Mouse (Mus musculus): ENCODE measurements around the gene Plin3.

Gene Plin3

GRCm38 (mm10) chr17:56298238-56298637 is 5.6 kb upstream of the Plin3 start:
- no peak for DNase-seq

- DNase-seq: no peak
Measured at GRCm38 (mm10) chr17:56296201-56296600, 3.5 kb upstream of the Plin3 start.

DNA sequence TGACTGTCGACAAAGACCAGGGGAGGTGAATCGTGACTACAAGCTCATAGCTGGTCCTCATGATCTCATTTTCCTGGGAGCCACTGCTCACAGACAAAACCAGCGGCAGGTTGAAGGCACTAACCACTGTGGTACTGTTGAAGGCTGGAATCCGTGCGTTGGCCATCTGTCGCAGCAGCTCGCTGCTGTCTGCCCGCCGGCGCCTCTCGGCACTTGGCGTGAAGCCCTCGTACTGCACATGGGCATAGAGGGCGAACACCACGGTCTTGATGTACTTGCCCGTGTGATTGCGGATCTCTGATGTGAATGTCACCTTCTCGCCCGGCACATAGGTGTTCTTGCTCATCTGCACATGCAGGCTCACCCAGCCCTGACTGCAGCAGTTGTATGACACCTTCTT is 1.6 kb upstream of the Plin3 start:
- DNase-seq: peak; percentile 61

- no peak for DNase-seq
Measured at GRCm38 (mm10) chr17:56293291-56293690, 618 bp upstream of the Plin3 start.

- no peak for DNase-seq
Measured at GRCm38 (mm10) chr17:56291826-56292475, 722 bp downstream of the Plin3 start.

DNA sequence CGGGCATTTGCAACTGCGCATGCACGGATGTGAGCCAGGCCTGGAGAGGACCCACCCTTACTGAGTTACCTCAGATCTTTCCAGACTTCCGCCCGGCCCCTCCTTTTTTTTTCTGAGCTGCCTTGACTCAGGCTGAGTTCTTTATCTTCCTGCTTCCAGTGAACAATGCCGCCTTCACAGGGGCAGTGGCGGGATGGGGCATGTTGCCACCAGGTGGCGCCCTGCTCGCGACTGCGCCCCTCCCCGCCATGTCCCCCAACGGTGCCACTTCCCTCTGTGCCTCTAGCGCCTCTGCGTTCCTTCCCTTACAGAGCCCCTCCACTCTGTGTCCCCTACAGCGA is 1.5 kb downstream of the Plin3 start:
- DNase-seq: peak; percentile 68

DNA sequence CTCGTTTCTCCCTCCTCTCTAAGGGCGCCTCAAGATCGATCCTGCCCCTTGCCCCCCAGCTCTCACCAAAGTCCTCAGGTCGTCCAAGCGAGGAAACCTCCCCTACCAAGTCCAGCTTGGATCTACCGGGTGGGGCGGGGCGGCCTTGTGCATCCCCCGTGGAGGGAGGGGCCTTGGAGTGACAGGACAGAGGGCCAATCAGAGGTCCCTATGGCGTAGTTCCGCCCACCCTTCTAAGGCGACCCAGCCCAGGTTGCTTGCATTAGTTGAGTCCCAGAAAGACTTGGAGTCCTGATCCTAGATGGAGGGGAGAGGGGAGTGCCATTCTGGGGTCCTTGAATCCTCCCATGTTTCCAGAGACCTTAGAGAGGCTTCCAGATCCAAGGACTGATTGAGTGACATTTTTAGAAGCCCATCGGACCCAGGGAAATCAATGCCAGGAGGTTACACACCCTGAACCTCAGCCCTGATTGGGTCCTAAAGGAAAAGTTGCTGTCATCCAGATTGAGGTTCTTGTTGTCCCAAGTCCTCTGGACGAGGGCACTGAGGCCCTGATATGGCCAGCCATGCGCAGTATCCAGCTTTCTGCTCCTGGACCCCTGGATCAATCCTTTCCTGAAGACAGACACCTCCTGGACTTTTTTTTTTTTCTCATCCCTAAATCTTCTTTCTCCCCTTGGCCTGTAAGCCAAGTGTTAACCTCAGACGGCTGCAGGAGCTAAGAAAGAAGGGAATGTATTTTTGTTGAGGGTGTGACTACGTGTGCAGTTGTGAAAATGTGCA is 2.1 kb downstream of the Plin3 start:
- DNase-seq: no peak

- DNase-seq: no peak
Measured at GRCm38 (mm10) chr17:56289371-56290331, 3.0 kb downstream of the Plin3 start.

- DNase-seq: no peak
Measured at GRCm38 (mm10) chr17:56288866-56289265, 3.8 kb downstream of the Plin3 start.

- DNase-seq: no peak
Measured at GRCm38 (mm10) chr17:56287830-56288229, 4.8 kb downstream of the Plin3 start.

DNA sequence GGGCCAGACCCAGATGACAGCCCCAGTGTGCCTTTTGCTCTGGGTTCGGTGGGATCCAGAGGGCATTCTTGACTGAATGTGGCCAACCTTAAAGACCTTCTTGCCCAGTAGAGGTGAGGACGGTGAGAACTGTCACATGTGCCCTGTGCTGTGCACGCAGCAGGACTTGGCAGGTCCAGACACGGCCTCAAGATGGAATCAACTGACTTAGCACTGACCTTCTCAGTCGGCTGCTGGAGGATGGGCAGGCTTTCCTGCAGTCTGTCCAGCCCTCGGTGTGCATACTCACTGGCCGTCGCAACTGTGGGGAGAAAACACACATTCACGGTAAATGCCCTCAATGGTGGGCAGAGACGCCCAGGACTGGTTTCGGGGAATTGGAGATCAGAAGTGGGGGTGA is 6.7 kb downstream of the Plin3 start:
- no peak for DNase-seq

DNA sequence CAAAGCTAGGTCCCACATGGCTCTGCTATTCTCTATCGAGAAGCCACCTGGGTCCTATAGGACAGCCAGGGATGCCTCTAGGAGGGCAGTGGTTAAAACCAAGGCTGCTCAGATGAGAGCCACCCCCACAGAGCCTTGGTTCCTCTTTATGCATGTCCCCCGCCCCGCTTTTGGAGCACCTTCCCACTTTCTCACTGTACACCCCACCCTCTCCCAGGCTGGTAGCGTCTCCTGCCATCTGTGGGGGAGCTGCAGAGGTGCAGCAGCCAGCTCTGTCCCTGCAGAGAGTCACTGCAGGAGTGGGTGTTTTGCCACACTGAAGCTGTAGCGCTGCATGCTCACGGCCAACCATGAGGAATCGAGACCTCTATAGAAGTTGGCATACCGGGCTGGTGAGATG is 9.4 kb downstream of the Plin3 start:
- DNase-seq: no peak

DNA sequence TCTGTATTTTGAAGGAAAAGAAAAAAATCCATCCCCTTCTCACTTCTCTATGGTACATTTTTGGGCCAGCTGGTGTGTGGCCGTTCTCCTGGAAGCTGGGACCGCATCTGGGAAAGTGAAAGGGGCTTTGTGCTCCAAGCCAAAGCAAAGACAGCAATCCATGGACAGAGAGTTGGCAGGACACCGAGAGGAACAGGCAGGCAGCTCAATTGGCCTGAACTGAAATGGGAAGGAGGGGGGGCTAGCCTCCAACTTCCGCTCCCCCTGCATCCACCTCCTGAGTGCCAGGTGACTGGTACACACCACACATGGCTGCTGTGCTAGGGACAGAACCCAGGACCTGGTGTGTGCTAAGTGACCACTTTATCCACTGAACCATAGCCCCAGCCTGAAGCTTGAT is 9.9 kb downstream of the Plin3 start:
- no peak for DNase-seq

- no peak for DNase-seq
Measured at GRCm38 (mm10) chr17:56281193-56281592, 11.5 kb downstream of the Plin3 start.

GRCm38 (mm10) chr17:56279481-56280155 is 13.1 kb downstream of the Plin3 start:
- no peak for DNase-seq

GRCm38 (mm10) chr17:56278340-56278739 is 14.3 kb downstream of the Plin3 start:
- DNase-seq: no peak

DNA sequence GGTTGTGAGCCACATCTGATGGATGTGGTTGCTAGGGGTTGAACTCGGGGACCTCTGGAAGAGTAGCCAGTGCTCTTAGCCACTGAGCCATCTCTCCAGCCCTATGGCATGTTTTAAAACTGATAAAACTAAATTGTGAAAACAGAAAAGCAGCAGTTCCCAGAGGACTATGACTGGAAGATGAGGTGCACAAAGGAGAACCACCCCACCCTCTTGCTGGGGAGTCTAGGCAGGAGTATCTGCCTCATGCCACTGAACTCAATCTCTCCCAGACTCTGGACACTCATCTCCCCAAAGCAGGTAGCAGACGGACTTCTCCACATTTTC is 15.1 kb downstream of the Plin3 start:
- no peak for DNase-seq

GRCm38 (mm10) chr17:56276643-56277566 is 15.8 kb downstream of the Plin3 start, which contains the start of gene Ticam1:
TSS of gene Ticam1 (minus strand) at chr17:56276786.
- peak; percentile 62 for DNase-seq

DNA sequence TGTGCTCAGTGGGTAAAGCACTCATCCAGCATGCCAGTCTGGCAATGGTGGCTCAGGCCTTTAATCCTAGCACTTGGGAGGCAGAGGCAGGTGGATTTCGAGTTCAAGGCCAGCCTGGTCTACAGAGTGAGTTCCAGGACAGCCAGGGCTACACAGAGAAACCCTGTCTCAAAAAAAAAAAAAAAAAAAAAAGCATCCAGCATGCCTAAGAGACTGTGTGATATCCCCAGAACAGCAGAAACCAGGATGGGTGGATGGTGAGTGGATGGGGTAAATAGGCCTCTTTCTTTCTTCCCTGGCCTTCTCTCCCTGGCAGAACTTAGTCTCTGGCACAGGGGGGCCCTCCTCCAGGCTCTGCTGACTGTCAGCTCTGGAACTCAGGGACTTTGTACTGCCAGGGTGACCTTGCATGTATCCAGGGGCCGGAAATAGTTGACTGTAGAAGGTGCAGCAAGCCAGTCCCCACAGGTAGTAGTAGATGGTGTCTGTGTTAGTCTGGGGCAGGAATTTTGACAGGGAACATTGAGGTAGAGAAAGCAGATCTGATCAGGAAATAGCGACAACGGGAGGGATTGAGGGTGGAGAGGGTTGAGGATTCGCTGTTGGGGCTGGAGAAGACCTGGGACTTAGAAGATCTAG is 16.7 kb downstream of the Plin3 start:
- no peak for DNase-seq

GRCm38 (mm10) chr17:56273986-56274385 is 18.7 kb downstream of the Plin3 start:
- no peak for DNase-seq

DNA sequence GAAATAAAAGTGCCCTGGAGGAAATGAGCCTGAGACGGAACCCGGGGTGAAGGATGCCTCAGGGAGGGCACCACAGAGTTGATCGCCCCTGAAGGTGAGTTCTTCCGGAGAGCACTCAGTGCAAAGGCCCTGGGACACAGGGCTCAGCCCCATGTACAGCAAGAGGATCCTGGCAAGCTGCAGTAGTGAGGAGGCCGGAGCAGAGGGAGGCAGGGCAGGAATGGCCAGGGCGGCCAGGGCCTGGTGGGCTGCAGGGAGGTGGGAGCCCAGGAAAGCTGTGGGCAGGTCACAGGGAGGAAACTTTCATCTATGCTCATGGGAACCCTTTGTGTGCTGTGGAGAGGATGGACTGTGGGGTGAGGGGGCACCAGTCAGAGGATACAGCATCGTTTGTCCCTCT is 19.2 kb downstream of the Plin3 start:
- DNase-seq: no peak

Data from cerebellum, adult 8-10 months (tissue).